Mouse (Mus musculus) liver, embryonic 15.5 days (tissue): Measurements from ENCODE around the gene Mageb3. TPM values are rescaled to one million over a fixed set of nuclear protein-coding genes. Genes with fewer than 3 reads are reported as not detected.
"Not testable (repeated sequence)": the region's sequence is repeated elsewhere in the genome, so short reads cannot be mapped to it uniquely, and the experiment has no call there.

Source experiments
- ATAC-seq: fragments of 200-750 bp; cut with Nextera tagmentation; 2 replicates; pipeline ENCODE4 v1.8.0; 2017; ENCODE audit warnings: moderate number of reproducible peaks, mild to moderate bottlenecking, moderate library complexity; ENCODE audit not compliant: insufficient read depth
- H3K27ac ChIP-seq: fragments of 300-500 bp; sonication (generic); replicated peaks from 2 replicates; pipeline ENCODE4 v1.5.1; 2015; ENCODE audit warnings: mild to moderate bottlenecking, inconsistent platforms
- H3K27me3 ChIP-seq: fragments of 300-500 bp; sonication (generic); 2 replicates; pipeline ENCODE4 v1.6.1; 2015; ENCODE audit warnings: mild to moderate bottlenecking, inconsistent platforms
- H3K36me3 ChIP-seq: fragments of 300-500 bp; sonication (generic); replicated peaks from 2 replicates; pipeline ENCODE4 v1.6.1; 2015; ENCODE audit warnings: moderate library complexity, mild to moderate bottlenecking, inconsistent platforms
- H3K4me1 ChIP-seq: fragments of 300-500 bp; sonication (generic); replicated peaks from 2 replicates; pipeline ENCODE4 v1.6.1; 2015; ENCODE audit warnings: inconsistent platforms
- H3K4me2 ChIP-seq: fragments of 300-500 bp; sonication (generic); 2 replicates; pipeline ENCODE4 v1.6.1; 2015; ENCODE audit warnings: moderate library complexity, mild to moderate bottlenecking, inconsistent platforms
- H3K4me3 ChIP-seq: fragments of 300-500 bp; sonication (generic); replicated peaks from 2 replicates; pipeline ENCODE4 v1.5.1; 2015; ENCODE audit warnings: mild to moderate bottlenecking, inconsistent platforms
- H3K9ac ChIP-seq: fragments of 300-500 bp; sonication (generic); 2 replicates; pipeline ENCODE4 v1.6.1; 2015; ENCODE audit warnings: moderate library complexity, mild to moderate bottlenecking, inconsistent platforms
- H3K9me3 ChIP-seq: fragments of 300-500 bp; sonication (generic); replicated peaks from 2 replicates; pipeline ENCODE4 v1.6.1; 2016; ENCODE audit warnings: inconsistent platforms
- WGBS: fragments of 180-500 bp; shearing (Covaris S2); methylation state at CpG from one replicate; pipeline ENCODE4 v1.1.7; 2015; ENCODE audit warnings: mixed read lengths; ENCODE audit not compliant: insufficient replicate concordance; 5-methylcytosine and 5-hydroxymethylcytosine counted together
- polyA plus RNA-seq: library from polyadenylated mRNA; unstranded; fragments of >200 nt; fragmentation: Nextera tagmentation; extraction: Ambion mirVana; gene quantifications from 2 replicates; pipeline ENCODE4 v1.2.1, GENCODE M21; 2015

Mageb3 gene
- 0.05 and 0.09 TPM in 2 replicates for polyA plus RNA-seq

GRCm38 (mm10) chr2:121955765-121956223, at the start of gene Mageb3, which contains the start of gene Ctdspl2:
Mageb3 (minus strand) TSS chr2:121956092.
Ctdspl2 (plus strand) TSS chr2:121956001.
- Histone ChIP-seq H3K9me3 (no peaks in the 10 kb centered on the region), H3K27me3 (peaks cover 3% of the 10 kb centered on the region; the same call in 1 of the 2 replicates), H3K9ac (peak within 1 kb of the TSS; percentile 89), H3K27ac (peak within 1 kb of the TSS; percentile 94), H3K4me1 (peaks cover 24% of the 10 kb centered on the region), H3K4me3 (peak within 1 kb of the TSS; percentile 95), H3K4me2 (peak within 1 kb of the TSS; percentile 85), H3K36me3 (peaks cover 12% of the 10 kb centered on the region)
- under 1% methylated on average over 48 of the region's 48 CpGs for WGBS
- ATAC-seq, result peak; percentile 97

- no peaks in the 10 kb centered on the region for H3K4me1 ChIP-seq
- H3K27ac ChIP-seq, result no peak overlapping the region
- peaks cover 43% of the 10 kb centered on the region for H3K36me3 ChIP-seq
- no peak overlapping the region for H3K4me2 ChIP-seq
- no peak overlapping the region for H3K9ac ChIP-seq
- no peaks in the 10 kb centered on the region for H3K27me3 ChIP-seq
- ATAC-seq, result no peak
- no peaks in the 10 kb centered on the region for H3K9me3 ChIP-seq
- 76% methylated on average over 1 of the region's 1 CpGs for WGBS
- H3K4me3 ChIP-seq, result no peak overlapping the region
Measured at GRCm38 (mm10) chr2:121995738-121996137, 39.8 kb upstream of the Mageb3 start.

GRCm38 (mm10) chr2:121957216-121957792, 1.4 kb upstream of the Mageb3 start:
- Histone ChIP-seq H3K4me3 (peak overlapping the region; percentile 95), H3K27me3 (peaks cover 3% of the 10 kb centered on the region; the same call in 1 of the 2 replicates), H3K4me1 (peaks cover 24% of the 10 kb centered on the region), H3K36me3 (peaks cover 19% of the 10 kb centered on the region), H3K4me2 (peak overlapping the region; percentile 85), H3K27ac (peak overlapping the region; percentile 94; the same call in 1 of the 2 replicates), H3K9me3 (no peaks in the 10 kb centered on the region), H3K9ac (peak overlapping the region; percentile 89)
- WGBS, result 5% methylated on average over 8 of the region's 8 CpGs
- ATAC-seq, result no peak

- Histone ChIP-seq H3K4me3 (peak overlapping the region; percentile 95), H3K36me3 (peaks cover 14% of the 10 kb centered on the region), H3K4me2 (peak overlapping the region; percentile 85), H3K27ac (peak overlapping the region; percentile 94), H3K4me1 (peaks cover 24% of the 10 kb centered on the region), H3K27me3 (peaks cover 3% of the 10 kb centered on the region; the same call in 1 of the 2 replicates), H3K9me3 (no peaks in the 10 kb centered on the region), H3K9ac (peak overlapping the region; percentile 89)
- peak; percentile 95 for ATAC-seq
- under 1% methylated on average over 47 of the region's 47 CpGs for WGBS
Measured at GRCm38 (mm10) chr2:121956224-121957018, 529 bp upstream of the Mageb3 start.

- Histone ChIP-seq H3K4me1 (peaks cover 24% of the 10 kb centered on the region), H3K27ac (peak overlapping the region; percentile 94), H3K27me3 (peaks cover 3% of the 10 kb centered on the region; the same call in 1 of the 2 replicates), H3K4me2 (peak overlapping the region; percentile 85), H3K4me3 (peak overlapping the region; percentile 95), H3K9ac (peak overlapping the region; percentile 89), H3K9me3 (no peaks in the 10 kb centered on the region), H3K36me3 (peaks cover 7% of the 10 kb centered on the region; the same call in 1 of the 2 replicates)
- 17% methylated on average over 10 of the region's 10 CpGs for WGBS
- no peak for ATAC-seq
Measured at GRCm38 (mm10) chr2:121954971-121955656, 778 bp downstream of the Mageb3 start.

GRCm38 (mm10) chr2:121943364-121943763, 12.5 kb downstream of the Mageb3 start:
- no peaks in the 10 kb centered on the region for H3K27me3 ChIP-seq
- no peaks in the 10 kb centered on the region for H3K36me3 ChIP-seq
- H3K9ac ChIP-seq, result no peak overlapping the region
- H3K27ac ChIP-seq, result no peak overlapping the region
- no peaks in the 10 kb centered on the region for H3K4me1 ChIP-seq
- no peak for ATAC-seq
- no peak overlapping the region for H3K4me2 ChIP-seq
- H3K4me3 ChIP-seq, result no peak overlapping the region
- WGBS, result 59% methylated on average over 3 of the region's 3 CpGs
- H3K9me3 ChIP-seq, result no peaks in the 10 kb centered on the region

GRCm38 (mm10) chr2:121937624-121938023, 18.3 kb downstream of the Mageb3 start:
- not testable (repeated sequence) for ATAC-seq, H3K4me3 ChIP-seq, H3K9ac ChIP-seq, H3K36me3 ChIP-seq, H3K4me1 ChIP-seq, H3K27me3 ChIP-seq, H3K27ac ChIP-seq, H3K9me3 ChIP-seq, H3K4me2 ChIP-seq
- WGBS, result 55% methylated on average over 2 of the region's 2 CpGs

- 71% methylated on average over 5 of the region's 5 CpGs for WGBS
Measured at GRCm38 (mm10) chr2:121916047-121916970, 39.6 kb downstream of the Mageb3 start.

GRCm38 (mm10) chr2:121909975-121910374, 45.9 kb downstream of the Mageb3 start:
- Histone ChIP-seq H3K36me3 (no peaks in the 10 kb centered on the region; the same call in none of the 2 replicates), H3K9me3 (no peaks in the 10 kb centered on the region), H3K27ac (no peak overlapping the region), H3K4me3 (no peak overlapping the region), H3K4me1 (no peaks in the 10 kb centered on the region), H3K27me3 (no peaks in the 10 kb centered on the region), H3K9ac (no peak overlapping the region), H3K4me2 (no peak overlapping the region)
- no peak for ATAC-seq
- WGBS, result 77% methylated on average over 3 of the region's 3 CpGs

More at GRCm38 (mm10) chr2:121916047-121916970, 39.6 kb downstream of the Mageb3 start:
- Histone ChIP-seq H3K4me2 (no peak overlapping the region), H3K27ac (no peak overlapping the region), H3K4me1 (no peaks in the 10 kb centered on the region), H3K4me3 (no peak overlapping the region), H3K9me3 (no peaks in the 10 kb centered on the region), H3K9ac (no peak overlapping the region), H3K27me3 (no peaks in the 10 kb centered on the region), H3K36me3 (no peaks in the 10 kb centered on the region; the same call in none of the 2 replicates)
- ATAC-seq, result no peak
